Mouse (Mus musculus) adrenal gland (tissue): ENCODE results near the gene Scp2.
"Not testable (repeated sequence)": the region's sequence is repeated elsewhere in the genome, so short reads cannot be mapped to it uniquely, and the experiment has no call there.

Experiments used
- intact Hi-C: fragments of 180-260 bp; cut with DNase I; formaldehyde crosslinking; loops from one replicate; pipeline ENCODE4 v1.15.1; 2025

Gene Scp2

DNA sequence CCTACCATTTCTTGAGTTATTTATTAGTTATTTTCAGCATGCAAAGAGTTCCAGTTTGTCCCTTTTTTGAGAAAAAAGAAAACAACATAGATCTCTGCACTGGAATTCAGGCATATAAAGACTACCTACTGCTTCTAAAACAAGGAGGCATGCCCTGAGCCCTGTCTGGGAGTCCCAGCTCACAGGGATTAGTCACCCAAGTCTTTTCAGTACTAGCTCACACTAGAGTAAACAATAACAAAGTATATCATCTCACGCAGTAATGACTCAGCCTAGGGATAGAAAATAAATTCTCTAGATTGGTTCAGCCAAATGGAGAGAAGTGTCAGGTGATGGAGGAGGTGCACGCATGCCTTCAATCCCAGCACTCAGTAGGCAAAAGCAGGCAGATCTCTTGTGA lies 34.1 kb downstream of the Scp2 start:
- intact Hi-C loops: no loop called here

DNA sequence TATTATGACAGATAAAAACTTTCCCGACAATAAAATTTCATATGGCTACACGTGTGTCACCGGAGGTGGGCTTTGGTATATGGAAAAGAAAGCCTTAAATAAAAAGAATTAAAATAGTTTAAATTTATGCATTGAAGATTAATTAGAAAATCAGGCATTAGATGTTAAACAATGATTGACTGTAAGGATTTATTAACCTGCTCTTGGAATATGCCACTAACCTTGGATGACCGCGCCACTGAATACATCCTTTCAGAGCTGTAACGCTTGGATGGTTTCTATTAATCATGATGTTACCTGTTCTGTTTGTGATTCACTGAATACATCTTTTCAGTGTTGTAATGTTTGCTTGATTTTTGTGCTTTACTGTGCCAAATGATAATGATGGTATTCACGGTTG lies 35.1 kb downstream of the Scp2 start:
- intact Hi-C loops: no loop called here

DNA sequence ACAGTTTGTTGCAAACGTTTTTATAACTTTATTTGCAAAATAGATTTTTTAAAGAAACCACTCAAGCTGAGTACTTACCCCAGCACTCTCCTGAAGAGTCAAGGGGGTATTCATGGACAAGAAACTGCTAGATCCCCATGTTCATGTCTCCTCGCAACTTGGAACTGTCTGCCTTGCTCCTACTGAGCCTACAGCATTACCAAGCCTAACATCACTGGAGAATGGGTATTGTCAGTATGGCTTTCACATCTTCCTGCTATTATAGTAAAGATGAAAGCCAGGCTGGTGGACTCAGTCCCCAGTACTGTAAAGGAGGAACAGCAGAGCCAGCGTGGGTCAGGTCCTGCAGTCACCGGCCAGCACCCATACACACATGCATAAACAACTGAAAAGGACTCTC lies 48.5 kb downstream of the Scp2 start, which contains the start of gene Podn:
Gene Podn, minus strand, starts transcription at position 101 of the 400 bp plus-strand sequence.
- intact Hi-C loops: no loop called here

DNA sequence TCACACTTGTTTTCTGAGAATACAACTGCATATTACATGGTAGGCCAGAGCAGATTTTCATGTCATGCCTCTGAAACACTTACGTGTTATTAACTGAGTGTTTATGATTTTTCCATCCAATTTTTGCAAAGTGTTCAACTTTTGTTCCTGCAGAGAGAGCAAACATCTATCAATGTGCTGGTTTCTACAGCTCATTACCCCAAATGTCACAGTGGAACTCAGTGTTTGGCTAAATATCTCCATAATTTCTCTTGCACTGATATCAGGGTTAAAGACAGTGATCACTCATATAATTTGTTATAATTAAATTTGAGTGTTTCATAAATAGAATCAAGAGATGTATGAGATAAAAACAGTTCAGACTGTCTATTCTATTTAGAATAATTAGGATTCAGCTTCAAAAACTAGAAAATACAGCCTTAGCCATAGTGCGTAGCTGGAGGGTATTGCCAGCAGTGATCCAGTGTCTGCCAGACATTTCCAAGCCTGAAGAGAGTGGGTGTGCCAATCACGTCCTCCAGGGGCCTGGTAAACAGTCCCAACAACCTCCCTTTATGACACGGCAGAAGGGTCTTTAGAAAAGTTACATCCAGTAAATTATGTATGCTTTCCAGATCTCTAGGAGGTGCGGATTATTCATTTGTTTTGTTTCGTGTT lies 51.9 kb downstream of the Scp2 start:
- intact Hi-C loops: no loop called here

DNA sequence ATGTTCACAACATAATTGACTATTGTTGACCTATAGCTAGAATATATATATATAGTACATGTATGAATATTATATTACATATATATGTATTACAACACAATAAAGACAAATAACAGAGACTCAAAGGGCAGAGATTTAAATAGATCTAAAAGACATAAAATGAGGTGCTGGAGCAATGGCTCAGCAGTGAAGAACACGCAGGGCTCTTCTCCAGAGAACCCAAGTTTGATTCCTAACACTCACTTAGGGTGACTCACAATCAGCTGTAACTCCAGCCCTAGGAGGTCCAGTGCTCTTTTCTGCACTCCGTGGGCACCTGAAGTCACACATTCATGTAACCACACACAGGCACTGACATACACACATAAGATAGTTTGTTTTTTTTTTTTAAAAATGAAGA lies 60.8 kb downstream of the Scp2 start:
- intact Hi-C loops: no loop called here

DNA sequence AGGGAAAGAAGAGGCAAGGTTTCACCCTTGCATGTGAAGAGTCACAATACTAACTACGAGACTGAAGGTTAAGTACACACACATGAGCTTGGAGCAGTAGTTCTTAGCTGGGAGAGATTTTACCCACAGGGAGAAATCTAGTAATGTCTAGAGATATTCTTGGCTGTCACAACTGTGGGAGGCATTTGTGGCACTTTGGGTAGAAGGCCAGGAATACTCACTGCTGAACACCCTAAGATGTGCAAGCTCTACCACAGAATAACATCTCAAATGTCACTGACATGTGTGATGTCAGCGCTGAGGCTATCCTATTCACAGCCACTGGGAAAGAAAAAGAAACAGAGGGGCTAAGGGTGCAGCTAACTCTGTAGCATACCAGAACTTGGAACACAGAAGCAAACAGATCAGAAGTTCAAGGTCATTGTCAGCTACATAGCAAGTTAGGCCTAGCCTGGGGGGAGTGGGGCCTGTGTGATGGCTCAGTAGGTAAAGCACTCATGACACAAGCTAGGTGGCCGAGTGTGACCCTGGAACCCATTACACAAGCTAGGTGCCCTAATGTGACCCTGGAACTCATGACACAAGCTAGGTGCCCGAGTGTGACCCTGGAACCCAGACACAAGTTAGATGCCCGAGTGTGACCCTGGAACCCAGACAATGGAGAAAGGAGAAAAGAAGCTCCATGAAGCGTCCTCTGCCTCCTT lies 61.6 kb downstream of the Scp2 start:
- intact Hi-C loops: no loop called here

DNA sequence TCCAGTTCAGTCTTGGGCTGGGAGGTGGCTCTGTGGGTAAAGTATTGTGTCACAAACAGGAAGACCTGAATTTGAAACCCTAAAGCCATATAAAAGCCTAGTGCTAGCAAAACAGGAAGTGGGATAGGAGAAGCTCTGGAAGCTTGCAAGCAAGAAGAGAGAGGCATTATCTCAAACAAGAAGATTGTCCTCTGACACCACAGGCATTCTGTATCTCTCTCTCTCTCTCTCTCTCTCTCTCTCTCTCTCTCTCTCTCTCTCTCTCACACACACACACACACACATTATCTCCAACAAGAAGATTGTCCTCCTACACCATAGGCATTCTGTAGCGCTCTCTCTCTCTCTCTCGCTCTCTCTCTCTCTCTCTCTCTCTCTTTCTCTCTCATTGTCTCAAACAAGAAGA lies 62.4 kb downstream of the Scp2 start:
- intact Hi-C loops: no loop called here

DNA sequence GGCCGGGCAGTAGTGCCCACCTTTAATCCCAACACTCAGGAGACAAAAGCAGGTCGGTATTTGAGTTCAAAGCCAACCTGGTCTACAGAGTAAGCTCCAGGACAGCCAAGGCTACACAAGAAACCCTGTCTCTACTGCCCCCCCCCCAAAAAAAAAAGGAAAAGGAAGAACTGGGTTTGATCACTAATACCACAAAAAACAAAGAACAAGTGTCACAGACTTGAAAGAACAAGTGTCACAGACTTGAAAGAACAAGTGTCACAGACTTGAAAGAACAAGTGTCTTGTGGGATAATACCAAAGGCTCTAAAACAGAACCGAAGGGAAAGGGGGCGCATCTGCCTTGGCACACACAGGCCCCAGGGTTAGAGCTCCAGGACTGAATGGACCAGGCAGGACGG lies 63.9 kb downstream of the Scp2 start:
- intact Hi-C loops: no loop called here

DNA sequence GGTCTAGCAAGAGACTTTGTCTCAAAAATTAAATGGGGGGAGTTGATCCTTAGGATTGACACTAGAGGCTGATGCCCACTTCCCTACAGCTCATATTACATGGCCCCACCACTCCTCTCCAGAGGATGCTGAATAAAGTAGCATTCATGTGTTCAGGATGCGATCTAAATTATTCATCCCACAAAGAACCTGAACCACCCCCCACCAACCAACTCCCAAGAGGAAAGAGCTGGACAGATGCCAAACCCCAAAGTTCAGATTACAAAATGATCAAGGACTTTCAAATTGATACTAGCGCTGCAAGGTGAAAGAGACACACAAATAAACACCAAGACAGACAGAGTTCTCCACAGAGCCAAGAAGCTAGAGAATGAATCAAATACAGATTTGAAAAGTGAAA lies 65.0 kb downstream of the Scp2 start:
- intact Hi-C loops: no loop called here

DNA sequence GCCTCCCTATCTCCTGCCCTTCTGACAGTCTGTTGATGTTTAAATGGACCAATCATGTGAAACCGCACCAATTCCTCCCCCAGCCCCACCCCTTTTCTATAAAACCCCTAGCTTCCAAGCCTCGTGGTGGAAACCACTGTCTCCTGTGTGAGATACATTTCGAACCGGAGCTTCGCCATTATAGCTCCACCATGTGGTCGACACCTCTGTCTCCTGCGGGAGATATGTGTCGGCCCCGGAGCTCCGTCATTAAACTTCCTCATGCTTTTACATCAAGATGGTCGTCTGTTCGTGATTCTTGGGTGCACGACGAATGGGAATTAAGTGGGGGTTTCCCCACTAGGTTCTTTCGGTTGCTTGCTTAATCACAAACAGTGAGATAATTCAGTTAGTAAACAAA lies 65.6 kb downstream of the Scp2 start:
- intact Hi-C loops: not testable (repeated sequence)

DNA sequence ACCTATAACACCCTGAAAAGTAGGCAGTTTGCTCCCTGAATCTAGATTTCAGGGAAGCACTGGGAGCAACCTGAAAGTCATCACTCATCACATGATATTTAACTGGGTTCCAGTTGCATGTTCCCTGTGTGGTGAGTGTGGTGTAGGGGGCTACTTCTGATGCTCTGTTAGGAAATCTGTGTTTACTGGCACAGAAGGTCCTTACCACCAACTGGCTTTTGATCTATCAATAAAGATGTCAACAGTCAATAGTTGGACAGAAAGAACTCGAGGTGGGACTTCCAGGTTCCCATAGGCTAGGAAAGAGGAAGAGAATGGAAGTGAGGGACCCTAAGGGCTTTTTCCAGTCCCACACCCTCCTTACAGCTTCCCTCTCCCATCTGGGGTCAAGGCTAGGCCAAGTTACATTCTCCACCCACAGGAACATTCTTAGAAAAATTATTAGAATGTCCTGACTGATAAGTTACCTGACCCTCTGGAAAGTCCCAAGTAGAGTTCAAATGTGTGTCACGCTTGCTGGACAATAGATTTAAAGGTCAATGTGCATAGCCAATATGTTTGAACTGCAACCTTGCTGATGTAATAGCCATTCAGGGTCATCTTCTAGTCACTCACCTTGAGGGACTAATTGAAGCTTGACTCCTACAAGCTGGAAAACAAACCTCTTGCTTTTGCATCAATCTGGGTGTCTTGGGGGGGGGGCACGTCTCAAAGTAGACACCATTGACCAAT lies 67.4 kb downstream of the Scp2 start:
- intact Hi-C loops: no loop called here

DNA sequence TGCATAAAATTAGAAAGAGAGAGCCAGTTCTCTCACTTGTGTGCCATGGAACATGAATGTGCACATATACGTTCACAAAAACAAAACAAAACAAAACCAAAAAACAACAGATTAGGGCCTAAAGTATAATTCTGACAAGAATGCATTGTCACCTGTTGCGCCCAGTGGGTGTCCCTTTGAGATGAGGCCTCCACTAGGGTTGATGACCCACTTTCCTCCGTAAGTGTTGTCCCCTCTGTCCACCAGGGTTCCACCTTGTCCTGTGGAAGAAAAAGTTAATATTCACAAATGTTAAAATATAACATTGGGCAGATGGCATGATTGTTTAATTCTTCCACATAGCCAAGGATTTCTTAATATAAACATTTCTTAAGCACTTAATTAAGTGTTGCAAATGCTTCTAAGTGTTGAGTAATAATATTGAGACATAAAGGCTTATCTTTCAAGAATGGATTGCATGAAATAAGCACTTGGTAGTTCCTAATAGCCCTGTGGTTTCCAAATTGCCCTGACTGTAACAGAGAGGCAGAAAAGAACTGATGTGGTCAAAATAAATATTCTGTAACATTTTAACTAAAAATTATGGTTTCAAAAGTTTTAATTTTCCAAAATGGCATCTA lies 70.5 kb downstream of the Scp2 start:
- intact Hi-C loops: loop anchor here (5.0 kb wide), 1 partner anchor 137 kb away; no protein-coding TSS in a partner anchor

DNA sequence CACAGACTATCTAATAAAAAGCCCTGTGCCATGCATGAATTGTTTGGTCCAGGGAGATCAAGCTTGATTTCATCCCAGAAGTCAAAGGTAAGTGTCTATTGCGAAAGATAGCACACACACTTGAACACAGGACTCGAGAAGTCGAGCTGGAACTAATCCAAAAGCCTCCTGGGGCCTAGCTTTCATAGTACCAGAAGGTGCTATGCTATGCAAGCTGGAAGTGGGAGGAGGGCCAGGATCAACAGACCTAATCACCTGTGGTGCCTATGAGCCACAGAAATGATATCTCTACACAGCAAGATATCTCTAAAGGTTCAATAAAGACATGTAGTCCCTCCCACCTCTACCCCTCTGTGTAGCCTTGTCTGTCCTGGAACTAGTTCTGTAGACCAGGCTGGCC lies 72.7 kb downstream of the Scp2 start:
- intact Hi-C loops: loop anchor here (5.0 kb wide), 1 partner anchor 135 kb away; no protein-coding TSS in a partner anchor

DNA sequence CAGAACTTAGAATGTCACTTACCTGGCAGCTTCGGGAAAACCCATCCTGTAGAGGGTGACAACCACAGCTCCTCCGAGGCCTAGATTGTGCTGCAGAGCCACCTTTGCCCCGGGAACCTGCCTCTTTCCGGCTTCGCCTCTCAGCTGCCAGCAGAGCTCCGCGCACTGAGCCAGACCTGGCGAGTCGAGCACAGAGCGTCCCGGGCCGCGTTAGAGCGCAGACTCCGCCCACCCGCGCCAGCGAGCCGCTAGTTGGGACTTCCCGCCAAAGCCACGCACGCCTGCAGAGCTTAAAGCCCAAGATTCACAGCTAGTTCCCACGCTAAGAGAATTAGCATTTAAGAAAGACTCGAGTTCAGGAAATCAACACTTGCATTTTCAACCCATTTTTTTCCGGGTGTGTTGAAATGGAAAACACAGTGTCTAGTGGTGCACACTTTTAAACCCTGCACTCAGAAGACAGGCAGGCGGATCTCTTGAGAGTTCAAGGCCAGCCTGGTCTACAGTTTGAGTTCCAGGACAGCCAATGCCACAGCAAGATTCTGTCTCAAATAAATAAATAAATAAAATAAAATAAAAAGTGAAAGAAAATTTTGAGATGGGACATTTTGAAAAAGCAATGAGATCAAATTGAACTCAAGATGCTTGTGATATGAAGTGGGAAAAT lies 73.4 kb downstream of the Scp2 start:
- intact Hi-C loops: loop anchor here (5.0 kb wide), 1 partner anchor 134 kb away; no protein-coding TSS in a partner anchor

DNA sequence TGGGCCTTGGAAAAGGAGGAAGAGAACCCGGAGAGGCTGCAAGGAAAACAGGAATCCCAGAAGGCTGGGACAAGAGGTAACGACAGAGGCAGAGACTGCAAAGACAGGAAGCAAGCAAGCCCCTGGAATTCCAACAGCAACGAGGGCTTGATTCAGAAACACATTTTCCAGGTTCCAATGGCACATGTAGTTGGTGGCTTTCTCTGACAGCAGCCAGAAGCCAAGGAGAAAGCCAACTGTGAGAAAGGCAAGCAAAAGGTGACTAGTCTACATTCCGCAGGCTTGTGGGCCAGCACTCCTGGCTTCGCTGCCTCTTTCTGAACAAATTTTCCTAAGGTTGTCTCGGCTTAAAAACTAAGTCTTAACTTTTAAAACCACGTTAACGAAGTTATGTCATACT lies 74.1 kb downstream of the Scp2 start:
- intact Hi-C loops: loop anchor here (5.0 kb wide), 1 partner anchor 133 kb away; no protein-coding TSS in a partner anchor

DNA sequence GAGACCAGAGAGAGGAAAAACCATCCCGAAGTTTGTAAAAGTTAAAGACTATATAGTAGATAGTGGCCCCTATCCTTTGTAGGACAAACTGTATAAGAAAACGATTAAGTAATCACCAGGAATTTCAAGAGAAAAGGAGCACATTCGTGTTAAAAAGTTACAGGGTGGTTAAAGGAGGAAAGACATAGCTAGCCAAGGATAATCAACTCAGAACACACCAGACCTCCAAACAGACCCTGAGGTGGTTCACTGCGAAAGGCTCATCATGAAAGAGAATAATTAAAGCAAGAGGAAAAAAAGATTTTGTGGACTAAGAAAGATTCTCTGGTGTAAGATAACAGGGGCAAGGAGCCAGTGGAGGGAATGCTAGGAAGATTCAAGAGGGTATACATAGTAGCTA lies 74.5 kb downstream of the Scp2 start:
- intact Hi-C loops: loop anchor here (5.0 kb wide), 1 partner anchor 133 kb away; no protein-coding TSS in a partner anchor

DNA sequence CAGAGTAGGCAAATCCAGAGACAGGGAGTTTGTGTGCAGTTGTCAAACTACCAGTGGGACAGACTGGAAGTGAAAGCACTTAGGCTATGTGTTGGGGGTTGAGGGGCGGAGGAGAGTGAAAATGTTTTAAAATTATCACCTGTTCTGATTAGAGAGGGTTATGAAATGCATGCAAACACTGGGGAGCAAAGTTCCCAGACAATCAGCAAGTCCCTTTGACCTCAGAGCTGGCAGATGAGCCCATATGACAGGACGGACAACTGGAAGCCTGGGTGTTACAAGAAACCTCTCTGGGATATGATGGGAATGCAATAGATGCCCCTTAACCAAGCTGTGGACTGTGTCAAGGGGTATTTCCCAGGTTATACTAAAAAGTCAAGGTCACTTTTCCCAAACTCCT lies 76.7 kb downstream of the Scp2 start:
- intact Hi-C loops: no loop called here

DNA sequence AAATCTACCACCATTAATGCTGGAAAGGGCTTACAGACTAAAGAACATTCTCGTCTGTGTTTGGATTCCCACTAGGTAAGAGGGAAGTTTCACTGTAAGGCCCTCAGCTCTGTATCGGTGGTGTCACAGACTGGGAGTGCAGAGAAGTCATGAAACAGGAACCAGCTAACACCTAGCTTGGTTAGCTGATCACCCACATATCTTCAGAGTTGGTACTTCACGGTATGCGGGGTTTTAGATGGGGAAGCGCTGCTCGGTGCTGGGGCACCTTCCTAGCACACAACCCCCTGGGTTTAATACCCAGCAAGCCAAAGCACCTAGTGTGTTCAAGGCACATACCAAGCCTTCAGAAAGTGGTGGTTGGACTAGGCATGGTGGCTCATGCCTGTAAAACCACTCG lies 77.5 kb downstream of the Scp2 start:
- intact Hi-C loops: no loop called here

DNA sequence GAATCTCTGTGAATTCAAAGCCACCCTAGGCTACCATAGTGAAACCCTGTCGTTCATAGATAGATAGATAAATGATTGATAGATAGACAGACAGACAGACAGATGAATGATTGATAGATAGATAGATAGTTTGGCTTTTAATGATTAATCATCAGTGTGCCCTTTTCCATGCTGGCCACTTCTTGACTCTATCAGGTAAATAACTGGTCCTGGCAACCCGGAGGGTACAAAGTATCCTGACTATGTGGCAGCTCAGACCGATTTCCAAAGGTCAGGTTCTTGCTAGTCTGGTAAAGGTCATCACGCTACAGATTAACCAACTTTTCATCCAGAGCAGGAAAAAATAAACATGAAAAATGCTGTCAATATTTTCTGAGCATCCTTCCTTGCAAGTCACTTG lies 78.2 kb downstream of the Scp2 start:
- intact Hi-C loops: no loop called here

DNA sequence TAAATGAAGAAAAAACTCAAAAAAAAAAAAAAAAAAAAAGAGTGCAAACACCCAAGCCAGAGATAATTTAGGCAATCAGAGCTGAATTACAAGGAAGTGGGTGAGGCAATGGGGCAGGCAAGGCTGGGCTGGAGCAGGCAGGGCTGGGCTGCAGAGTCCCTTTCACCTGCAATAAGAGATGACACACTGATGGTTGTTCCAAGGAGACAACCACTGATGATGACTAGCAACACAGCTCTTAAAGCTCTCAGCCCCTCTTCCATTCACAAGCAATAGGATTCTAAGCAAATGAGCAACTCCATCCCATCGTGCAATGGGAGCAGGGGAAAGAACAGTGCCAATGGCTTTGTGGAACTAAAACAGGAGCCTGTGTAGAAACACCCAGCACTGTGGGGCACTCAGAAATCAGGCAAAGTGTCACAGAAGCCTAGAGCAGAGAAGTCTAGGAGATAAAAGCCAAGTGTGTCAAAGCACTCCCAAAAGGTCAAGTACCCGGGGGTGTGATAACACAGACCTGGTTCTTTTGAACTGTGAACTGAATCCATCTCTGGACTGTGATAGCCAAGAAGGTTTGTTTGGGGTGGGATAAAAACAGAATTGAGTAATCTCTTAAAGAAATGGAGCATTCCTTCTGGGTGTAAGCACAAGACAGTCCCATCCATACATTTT lies 79.5 kb downstream of the Scp2 start:
- intact Hi-C loops: no loop called here

DNA sequence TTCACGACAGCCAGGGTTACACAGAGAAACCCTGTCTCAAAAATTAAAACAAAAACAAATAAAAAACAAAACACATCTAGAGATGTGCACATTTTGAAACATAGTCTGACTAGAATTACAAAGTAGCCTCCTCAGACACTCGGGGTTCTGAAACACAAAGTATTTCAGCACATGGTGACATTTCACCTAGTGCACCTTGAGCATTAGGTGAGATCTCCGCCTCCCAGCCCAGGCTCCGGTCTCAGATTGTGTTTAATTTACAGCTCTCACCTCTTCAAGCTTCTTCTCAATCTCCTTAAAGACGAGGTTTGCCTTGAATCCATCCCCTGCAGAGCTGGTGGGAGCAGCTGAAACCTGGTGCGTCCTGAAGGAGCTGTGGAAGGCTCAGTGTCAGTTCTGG lies 81.2 kb downstream of the Scp2 start:
- intact Hi-C loops: no loop called here
